Mouse (Mus musculus) testis, adult 2 months (tissue): ENCODE results near the gene Tcf12. TPM values are rescaled to one million over a fixed set of nuclear protein-coding genes. Genes with fewer than 3 reads are reported as not detected.

ENCODE experiments used
- H3K27ac ChIP-seq: fragments of 200-500 bp; 2 replicates; pipeline ENCODE4 v1.5.1; 2012; ENCODE audit warnings: low read depth, low read length; ENCODE audit not compliant: control insufficient read depth, insufficient read depth
- H3K27me3 ChIP-seq: fragments of 200-500 bp; 2 replicates; pipeline ENCODE4 v1.6.1; 2012; ENCODE audit warnings: mild to moderate bottlenecking, low read length, moderate library complexity; ENCODE audit not compliant: control insufficient read depth, insufficient read depth
- H3K36me3 ChIP-seq: fragments of 200-500 bp; 2 replicates; pipeline ENCODE4 v1.6.1; 2012; ENCODE audit warnings: mild to moderate bottlenecking, low read length; ENCODE audit not compliant: control insufficient read depth, insufficient read depth
- H3K4me1 ChIP-seq: fragments of 200-500 bp; 2 replicates; pipeline ENCODE4 v1.6.1; 2012; ENCODE audit warnings: low read length; ENCODE audit not compliant: control insufficient read depth, insufficient read depth
- H3K4me3 ChIP-seq: fragments of 200-500 bp; 2 replicates; pipeline ENCODE4 v1.5.1; 2012; ENCODE audit warnings: low read depth, mild to moderate bottlenecking, low read length, moderate library complexity, mixed read lengths; ENCODE audit not compliant: control insufficient read depth
- CTCF ChIP-seq: fragments of 200-500 bp; IDR thresholded peaks from 2 replicates; pipeline ENCODE4 v1.5.1; 2012; ENCODE audit warnings: low read depth, mild to moderate bottlenecking, inconsistent platforms, low read length, moderate library complexity; ENCODE audit not compliant: control insufficient read depth, insufficient read depth, insufficient replicate concordance
- POLR2A ChIP-seq: fragments of 200-500 bp; IDR thresholded peaks from 2 replicates; pipeline ENCODE4 v1.6.1; 2012; ENCODE audit warnings: low read depth, mild to moderate bottlenecking, inconsistent platforms, low read length, moderate library complexity; ENCODE audit not compliant: control insufficient read depth
- polyA plus RNA-seq: library from polyadenylated mRNA; depleted of rRNA; stranded (reverse); fragments of >200 nt; gene quantifications from 2 replicates; pipeline ENCODE4 v1.2.3, GENCODE M21; 2012

Tcf12 gene
- polyA plus RNA-seq, 1 experiment = 20.0 TPM

- H3K36me3 ChIP-seq = no peaks in the 10 kb centered on the region
- H3K4me1 ChIP-seq = no peaks in the 10 kb centered on the region
- no peaks in the 10 kb centered on the region for H3K27me3 ChIP-seq
- H3K27ac ChIP-seq = no peak overlapping the region
- H3K4me3 ChIP-seq = no peak overlapping the region
- TF ChIP-seq CTCF (no peak), POLR2A (no peak)
Measured at GRCm38 (mm10) chr9:71915871-71916661, 195.6 kb downstream of the Tcf12 start.

DNA sequence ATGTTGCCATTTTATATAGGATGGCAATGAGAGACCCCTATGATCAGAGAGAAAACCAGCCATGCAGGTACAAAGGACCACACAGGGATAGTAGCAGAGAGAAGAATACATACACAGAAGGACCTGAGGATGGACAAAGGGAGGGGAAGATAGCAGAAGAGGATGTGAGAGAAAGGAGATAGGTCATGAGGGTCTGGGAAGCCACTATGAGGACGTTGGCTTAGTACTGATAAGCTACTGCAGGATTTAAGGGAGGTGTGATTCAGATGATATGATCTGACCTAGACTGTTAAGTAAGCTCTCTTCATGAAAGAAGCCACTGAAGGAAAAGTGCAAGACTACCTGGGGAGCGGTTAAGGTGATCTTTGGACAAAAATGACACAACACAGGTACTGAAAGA lies 205.1 kb downstream of the Tcf12 start:
- H3K4me3 ChIP-seq = no peak overlapping the region
- no peaks in the 10 kb centered on the region for H3K4me1 ChIP-seq
- H3K27me3 ChIP-seq = no peaks in the 10 kb centered on the region
- no peak overlapping the region for H3K27ac ChIP-seq
- H3K36me3 ChIP-seq = no peaks in the 10 kb centered on the region
- TF ChIP-seq CTCF (no peak), POLR2A (no peak)

DNA sequence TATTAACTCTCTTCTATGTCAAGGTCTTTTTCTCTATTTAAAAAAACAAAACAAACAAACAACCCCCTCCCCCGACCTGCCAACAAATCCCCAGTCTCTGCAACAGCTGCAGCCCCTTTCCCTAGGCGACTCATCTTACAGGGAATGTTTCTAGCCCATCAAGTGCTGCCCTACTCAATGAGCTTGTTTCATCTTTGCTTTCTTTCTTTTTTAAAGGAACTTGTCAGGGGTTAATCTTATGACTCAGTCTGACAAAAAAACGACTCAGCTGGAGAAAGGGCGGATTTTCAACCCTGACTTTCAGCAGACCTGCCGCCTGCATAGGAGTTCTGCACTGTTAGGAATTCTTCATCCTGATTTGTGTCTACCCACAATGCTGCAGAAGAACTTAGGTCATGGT lies 212.8 kb downstream of the Tcf12 start:
- no peaks in the 10 kb centered on the region for H3K4me1 ChIP-seq

DNA sequence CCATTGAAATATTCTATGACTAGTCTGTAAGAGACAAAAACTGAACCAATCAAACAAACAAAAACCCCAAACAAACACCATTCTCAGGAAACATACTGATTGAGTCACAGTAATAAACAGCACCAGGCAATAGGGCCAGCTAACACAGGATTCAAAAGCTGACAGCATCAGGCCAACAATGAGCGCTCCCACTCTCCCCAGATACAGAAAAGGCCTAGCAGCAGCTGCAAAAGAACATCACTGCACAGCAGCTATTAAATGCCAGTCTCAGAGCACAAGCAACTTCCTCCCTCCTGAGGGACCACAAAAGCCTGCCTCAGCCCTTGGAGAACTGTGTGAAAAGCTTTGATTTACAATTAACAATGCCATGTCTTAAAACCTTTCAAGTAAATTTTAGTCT lies 214.3 kb downstream of the Tcf12 start:
- Histone ChIP-seq H3K4me1 (no peaks in the 10 kb centered on the region), H3K27ac (no peak overlapping the region), H3K36me3 (no peaks in the 10 kb centered on the region), H3K4me3 (no peak overlapping the region), H3K27me3 (no peaks in the 10 kb centered on the region)
- TF ChIP-seq CTCF (no peak), POLR2A (no peak)

More for the DNA sequence above, 212.8 kb downstream of the Tcf12 start:
- no peak overlapping the region for H3K27ac ChIP-seq
- no peaks in the 10 kb centered on the region for H3K27me3 ChIP-seq
- H3K36me3 ChIP-seq = no peaks in the 10 kb centered on the region
- TF ChIP-seq CTCF = no peak
- TF ChIP-seq POLR2A = no peak
- no peak overlapping the region for H3K4me3 ChIP-seq

GRCm38 (mm10) chr9:71895931-71896724 lies 215.5 kb downstream of the Tcf12 start:
- Histone ChIP-seq H3K4me1 (no peaks in the 10 kb centered on the region), H3K27ac (no peak overlapping the region)

GRCm38 (mm10) chr9:71895291-71895690 lies 216.4 kb downstream of the Tcf12 start:
- H3K27me3 ChIP-seq = no peaks in the 10 kb centered on the region
- H3K36me3 ChIP-seq = no peaks in the 10 kb centered on the region
- no peak overlapping the region for H3K27ac ChIP-seq
- no peak for TF ChIP-seq POLR2A
- TF ChIP-seq CTCF = no peak
- no peaks in the 10 kb centered on the region for H3K4me1 ChIP-seq
- no peak overlapping the region for H3K4me3 ChIP-seq

More at GRCm38 (mm10) chr9:71895931-71896724, 215.5 kb downstream of the Tcf12 start:
- TF ChIP-seq POLR2A = no peak
- no peak for TF ChIP-seq CTCF
- Histone ChIP-seq H3K4me3 (no peak overlapping the region), H3K36me3 (no peaks in the 10 kb centered on the region), H3K27me3 (no peaks in the 10 kb centered on the region)

DNA sequence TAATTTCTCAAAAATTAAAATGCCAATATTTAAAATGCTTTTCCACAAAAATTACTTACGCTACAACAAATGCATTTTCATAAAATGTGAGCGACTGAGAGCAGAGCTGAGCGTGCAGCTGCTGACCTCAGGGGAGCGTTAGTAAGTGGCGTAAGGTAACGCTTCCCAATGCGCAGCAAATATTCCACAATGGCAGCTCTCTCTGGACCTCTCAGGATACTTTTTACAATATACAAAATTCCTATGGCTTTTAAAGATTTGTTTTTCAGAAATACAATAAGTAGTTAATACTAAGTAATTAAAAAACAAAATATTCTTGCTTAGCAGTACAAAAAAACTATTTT lies 216.8 kb downstream of the Tcf12 start:
- Histone ChIP-seq H3K27me3 (no peaks in the 10 kb centered on the region), H3K4me3 (no peak overlapping the region), H3K36me3 (no peaks in the 10 kb centered on the region), H3K27ac (no peak overlapping the region), H3K4me1 (no peaks in the 10 kb centered on the region)
- no peak for TF ChIP-seq CTCF
- no peak for TF ChIP-seq POLR2A
